Mouse (Mus musculus) frontal cortex, postnatal 10 days (tissue): Measurements from ENCODE around the gene Pip4k2c.

ENCODE experiments used
- DNase-seq, 2 experiments: peaks; one replicate each; pipeline ENCODE4 v3.0.0; 2022; ENCODE audit warnings: low spot score in 2 of 2, mixed read lengths in 1 of 2

The Pip4k2c gene

DNA sequence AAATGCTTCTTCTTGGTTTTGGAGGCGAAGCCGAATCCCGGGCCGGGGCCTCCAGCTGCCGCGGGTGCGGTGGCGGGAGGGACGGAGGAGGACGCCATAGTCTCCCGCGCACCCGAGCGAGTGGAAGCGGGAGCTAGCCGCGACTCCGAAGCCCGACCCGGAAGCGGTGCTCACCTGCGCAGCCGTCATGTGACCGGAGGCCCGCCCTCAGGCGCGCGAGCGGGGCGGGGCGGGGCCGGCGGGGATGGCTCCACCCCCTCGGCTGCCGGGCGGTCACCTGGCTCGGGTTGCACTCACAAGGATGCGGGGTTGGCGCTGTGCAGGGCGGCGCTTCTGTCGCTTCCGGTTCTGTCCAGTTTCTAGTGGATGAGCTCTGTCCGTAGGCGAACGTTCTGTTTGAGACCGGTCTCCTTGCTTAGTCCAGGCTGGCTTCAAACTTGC lies at the start of gene Pip4k2c:
Gene Pip4k2c, minus strand, starts transcription at position 172 of the 441 bp plus-strand sequence.
- peak; percentile 82 to 86 for DNase-seq

- no peak for DNase-seq
These were observed 47.1 kb upstream of the Pip4k2c start for GRCm38 (mm10) chr10:127258489-127258888.

DNA sequence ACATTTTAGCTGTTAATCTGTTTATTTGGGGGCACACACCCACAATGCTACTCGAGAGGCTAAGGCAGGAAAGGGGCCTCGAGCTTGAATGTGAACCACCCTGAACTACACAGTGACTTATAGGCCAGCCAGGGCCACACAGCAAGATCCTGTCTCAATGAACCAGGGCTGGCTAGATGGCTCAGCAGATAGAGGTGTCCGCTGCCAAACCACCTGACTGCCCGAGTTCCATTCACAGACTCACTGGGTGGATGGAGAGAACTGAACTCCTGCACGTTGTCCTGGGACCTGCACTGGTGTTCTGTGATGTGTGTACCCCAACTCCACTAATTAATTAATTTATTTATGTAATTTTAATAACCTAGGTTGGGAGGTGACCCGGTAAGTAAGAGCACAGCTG lies 46.4 kb upstream of the Pip4k2c start:
- DNase-seq = no peak

GRCm38 (mm10) chr10:127255625-127256345 lies 44.4 kb upstream of the Pip4k2c start:
- DNase-seq = no peak

- no peak for DNase-seq
These were observed 39.4 kb upstream of the Pip4k2c start for GRCm38 (mm10) chr10:127250810-127251209.

DNA sequence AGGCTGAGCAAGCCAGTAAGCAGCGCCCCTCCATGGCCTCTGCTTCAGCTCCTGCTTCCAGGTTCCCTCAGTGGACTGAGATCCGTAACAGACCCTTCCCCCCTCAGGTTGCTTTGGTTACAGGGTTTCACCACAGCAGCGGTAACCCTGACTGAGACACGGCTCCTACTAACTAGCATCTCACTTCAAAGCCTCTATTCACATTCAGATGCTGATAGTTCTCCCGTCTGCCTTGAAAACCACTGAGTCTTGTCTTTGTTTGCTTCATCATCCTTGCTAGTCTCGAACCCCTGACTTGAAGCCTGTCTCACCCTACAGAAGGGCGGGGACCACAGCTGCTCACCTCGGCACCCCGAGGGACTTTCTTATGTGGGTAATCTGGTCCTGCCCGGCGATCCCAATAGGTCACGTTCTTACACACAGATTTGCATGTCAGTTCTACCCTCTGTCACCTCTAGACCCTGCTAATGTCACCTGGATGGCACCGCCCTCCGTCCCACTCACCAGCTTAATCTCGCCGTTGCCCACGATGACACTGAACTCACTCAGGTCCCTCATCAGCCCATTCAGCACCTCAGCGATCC lies 26.9 kb upstream of the Pip4k2c start:
- DNase-seq = no peak

GRCm38 (mm10) chr10:127236541-127236940 lies 25.2 kb upstream of the Pip4k2c start:
- DNase-seq = no peak

GRCm38 (mm10) chr10:127233141-127233540 lies 21.8 kb upstream of the Pip4k2c start:
- DNase-seq = no peak

DNA sequence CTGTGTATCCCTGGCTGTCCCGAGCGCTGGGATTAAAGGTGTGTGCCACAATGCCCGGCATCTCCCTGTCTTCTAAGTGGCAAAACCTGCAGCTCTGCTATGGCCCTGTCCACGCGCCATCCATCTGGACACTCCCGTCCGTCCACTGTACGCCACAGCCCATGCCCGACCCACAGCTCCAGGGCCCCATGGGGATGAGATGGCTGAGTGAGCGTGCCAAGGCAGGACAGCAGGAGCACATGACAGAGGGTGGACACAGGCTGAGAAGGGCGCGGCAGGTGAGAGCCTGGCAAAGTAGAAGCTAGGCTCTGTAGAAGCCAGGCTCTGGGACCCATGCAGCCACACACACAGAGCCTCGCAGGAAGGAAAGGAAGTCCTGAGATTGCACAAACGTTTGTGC lies 20.4 kb upstream of the Pip4k2c start:
- no peak for DNase-seq

DNA sequence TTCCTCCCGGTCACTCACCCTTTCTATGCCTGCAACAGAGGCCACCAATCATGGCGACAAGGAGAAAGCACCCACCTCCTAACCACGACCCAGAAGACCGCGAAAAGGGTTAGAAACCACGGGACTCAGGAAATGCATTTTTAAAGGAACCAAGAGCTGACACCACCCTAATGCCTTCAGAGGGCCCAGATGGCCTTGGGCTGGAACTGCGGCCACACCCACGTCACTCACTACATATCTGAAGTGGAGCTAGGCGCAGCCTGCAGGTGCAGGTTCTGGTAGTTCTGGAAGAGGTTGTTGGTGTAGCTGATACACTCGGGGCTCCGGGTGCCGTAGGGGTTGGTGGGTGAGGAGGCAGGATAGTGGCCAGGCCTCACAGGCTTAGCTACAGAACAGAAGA lies 19.3 kb upstream of the Pip4k2c start:
- no peak for DNase-seq

DNA sequence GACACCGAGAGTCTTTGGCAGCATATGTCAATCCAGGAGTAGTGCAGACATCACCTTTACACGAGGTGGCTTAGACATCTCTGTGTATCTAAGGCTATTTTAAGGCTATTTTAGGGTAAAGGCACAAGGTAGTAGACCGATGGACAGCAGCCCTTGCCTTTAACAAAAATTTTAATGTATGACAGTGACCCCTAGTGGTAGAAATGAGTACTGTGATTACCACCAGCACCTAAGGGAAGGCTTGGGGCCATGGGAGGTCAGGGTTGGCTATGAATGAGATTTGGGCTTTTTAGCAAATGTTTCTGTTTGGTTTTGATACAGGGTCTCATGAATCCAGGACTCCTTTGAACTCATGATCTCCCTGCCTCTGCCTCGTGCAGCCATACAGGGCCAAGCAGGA lies 17.5 kb upstream of the Pip4k2c start:
- DNase-seq = no peak

DNA sequence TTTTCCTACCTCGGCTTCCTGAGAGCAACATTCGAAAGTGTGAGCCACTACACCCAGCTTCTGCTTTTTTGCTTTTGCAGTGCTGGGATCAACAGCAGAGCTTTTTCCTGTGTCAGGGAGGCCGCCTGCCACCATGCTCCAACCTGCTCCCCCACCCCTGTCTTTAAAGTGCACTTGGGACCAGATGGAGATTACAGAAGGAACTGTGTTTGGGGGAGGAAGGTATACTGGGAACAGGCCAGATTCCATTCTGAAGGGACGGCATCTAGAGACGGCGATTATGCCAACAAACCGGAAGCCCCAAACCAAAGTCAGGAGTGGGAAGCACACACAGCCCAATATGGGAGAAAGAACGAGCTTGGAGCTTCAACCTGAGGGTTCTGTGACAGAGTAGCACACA lies 15.8 kb upstream of the Pip4k2c start:
- DNase-seq = no peak

DNA sequence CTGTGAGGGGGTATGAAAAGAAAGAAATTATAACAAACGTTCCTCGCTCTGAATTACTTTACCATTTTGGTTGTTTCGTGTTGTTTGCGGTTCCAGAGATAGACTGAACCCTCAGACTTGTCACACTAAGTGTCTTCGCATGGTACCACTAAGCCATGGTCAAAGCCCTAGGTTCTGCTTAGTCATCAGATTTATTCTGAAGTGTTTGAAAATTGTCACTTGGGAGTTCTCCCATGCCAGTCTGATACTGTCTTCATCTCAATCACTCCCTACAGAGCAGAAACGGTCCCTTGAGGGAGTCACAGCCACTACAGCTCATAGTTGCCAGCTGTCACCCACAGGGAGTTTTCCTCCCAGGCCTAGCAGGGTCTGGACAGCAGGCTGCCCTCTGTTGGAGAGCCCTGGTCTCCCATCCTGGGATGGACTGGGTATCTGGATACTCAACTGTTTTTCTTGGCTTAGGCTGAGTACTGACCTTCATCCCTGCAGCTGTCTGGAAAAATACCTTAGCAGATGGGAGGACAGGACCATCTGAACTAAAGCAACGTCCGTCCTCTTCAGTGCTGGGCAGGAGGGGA lies 15.0 kb upstream of the Pip4k2c start:
- DNase-seq = no peak

GRCm38 (mm10) chr10:127225732-127226131 lies 14.3 kb upstream of the Pip4k2c start:
- no peak for DNase-seq

- no peak for DNase-seq
These were observed 13.8 kb upstream of the Pip4k2c start for GRCm38 (mm10) chr10:127225213-127225612.

GRCm38 (mm10) chr10:127218339-127218738 lies 7.0 kb upstream of the Pip4k2c start:
- no peak for DNase-seq

GRCm38 (mm10) chr10:127217177-127217576 lies 5.8 kb upstream of the Pip4k2c start:
- DNase-seq = no peak

DNA sequence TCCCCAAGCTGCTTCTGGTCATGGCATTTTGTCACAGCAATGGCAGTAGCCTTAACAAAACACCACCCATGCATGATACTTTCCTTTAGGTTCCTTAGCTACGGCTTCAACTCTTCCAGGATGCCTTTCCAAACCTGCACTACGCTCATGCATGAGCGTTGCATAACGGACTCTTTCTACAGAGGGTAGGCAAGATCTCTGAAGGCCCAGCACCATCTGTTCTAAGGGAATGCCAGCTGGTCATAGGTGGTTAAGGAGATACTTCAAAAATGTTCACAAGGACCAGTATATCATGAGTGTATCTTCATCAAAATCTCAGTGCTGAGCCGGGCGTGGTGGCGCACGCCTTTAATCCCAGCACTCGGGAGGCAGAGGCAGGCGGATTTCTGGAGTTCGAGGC lies 5.1 kb upstream of the Pip4k2c start:
- DNase-seq = no peak

- no peak for DNase-seq
These were observed 3.0 kb upstream of the Pip4k2c start for GRCm38 (mm10) chr10:127214422-127214803.

GRCm38 (mm10) chr10:127213704-127214421 lies 2.5 kb upstream of the Pip4k2c start:
- no peak for DNase-seq

GRCm38 (mm10) chr10:127213272-127213671 lies 1.9 kb upstream of the Pip4k2c start:
- no peak for DNase-seq

DNA sequence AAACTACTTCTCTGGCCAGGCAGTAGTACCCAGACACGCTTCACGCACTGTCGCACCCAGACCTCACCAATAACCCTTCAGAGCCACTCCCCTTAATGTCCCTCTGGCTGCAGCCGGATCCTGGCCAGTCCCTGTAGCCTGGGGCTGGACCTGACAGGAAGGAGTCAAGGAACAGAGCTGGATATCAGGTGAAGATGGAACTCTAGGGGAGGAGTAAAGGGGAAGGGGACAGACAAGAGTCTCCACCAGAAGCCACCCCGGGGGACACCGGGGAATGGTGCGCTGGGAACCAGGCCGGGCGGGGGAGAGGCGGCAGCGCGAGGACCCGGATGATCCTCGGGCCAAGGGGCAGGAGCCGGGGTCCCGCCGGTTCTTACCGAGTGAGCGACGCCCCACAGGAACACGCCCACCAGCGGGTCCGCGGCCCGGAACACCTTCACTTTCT lies 402 bp downstream of the Pip4k2c start:
- no peak for DNase-seq
